Mouse (Mus musculus): ENCODE data around the gene Foxn1.

DNA sequence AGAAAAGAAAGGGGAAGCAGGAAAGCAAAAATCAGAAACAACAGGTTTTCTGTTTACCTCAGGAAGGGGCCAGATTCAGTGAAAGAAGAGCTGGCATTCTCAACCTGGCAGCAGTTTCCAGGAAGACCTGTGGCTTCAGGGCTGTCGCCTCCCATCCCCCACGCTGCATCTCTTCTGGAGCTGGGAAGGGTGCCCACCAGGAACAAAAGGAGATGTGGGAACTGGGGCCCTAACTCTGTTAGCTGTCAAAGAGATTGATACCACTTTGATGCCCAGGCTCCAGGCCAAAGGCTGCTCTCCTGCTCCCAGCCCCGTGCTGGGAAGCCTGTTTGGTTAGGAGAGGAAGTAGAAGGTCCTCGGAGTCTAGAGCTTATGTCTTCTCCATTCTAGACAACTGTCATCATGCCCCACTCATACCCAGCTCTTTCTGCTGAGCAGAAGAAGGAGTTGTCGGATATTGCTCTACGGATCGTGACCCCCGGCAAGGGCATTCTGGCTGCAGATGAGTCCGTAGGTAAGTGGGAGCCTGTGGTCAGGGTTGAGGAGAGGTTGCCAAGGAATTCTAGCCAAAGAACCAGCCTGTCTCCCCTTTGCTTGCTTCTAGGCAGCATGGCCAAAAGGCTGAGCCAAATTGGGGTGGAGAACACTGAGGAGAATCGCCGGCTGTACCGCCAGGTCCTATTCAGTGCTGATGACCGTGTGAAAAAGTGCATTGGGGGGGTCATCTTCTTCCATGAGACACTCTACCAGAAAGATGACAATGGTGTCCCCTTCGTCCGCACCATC is 62.2 kb downstream of the Foxn1 start:
- TF ChIP-seq CTCF (IDR thresholded peaks at IDR 0.05; ENCODE audit: low read depth) (no peak), EP300 (IDR thresholded peaks at IDR 0.05; ENCODE audit: low read depth) (no peak)
